Mouse (Mus musculus): ENCODE results near the gene Lrrc4. TPM values are rescaled to one million over a fixed set of nuclear protein-coding genes. Genes with fewer than 3 reads are reported as not detected.

The Lrrc4 gene
- 1.9 TPM for polyA plus RNA-seq (2014; fragmentation: Illumina TruSeq; extraction: RNeasy Lipid Tissue Mini Kit (QIAGEN cat#74804); ENCODE audit: low read depth, low replicate concordance)

GRCm38 (mm10) chr6:28831011-28831853 lies at the start of gene Lrrc4:
Gene Lrrc4, minus strand, starts transcription at chr6:28831747.

Other genes starting within 250 kb of the Lrrc4 start
- gene Lep, start 228.5 kb upstream of the Lrrc4 start, polyA plus RNA-seq (2014; fragmentation: Illumina TruSeq; extraction: RNeasy Lipid Tissue Mini Kit (QIAGEN cat#74804); ENCODE audit: low read depth, low replicate concordance): 0.84 TPM

Data from testis, adult 10 weeks (tissue).